Mouse (Mus musculus): ENCODE results near the gene Spns2. TPM values are rescaled to one million over a fixed set of nuclear protein-coding genes. Genes with fewer than 3 reads are reported as not detected.

Spns2 gene
- polyA plus RNA-seq, 1 experiment from 2014 or later = 1.8 TPM

- H3K27me3 ChIP-seq (ENCODE audit: control insufficient read depth, insufficient read depth, low read length) = no peaks in the 10 kb centered on the region
- peak overlapping the region; percentile 67 for H3K27ac ChIP-seq (ENCODE audit: low read length)
- H3K4me1 ChIP-seq (ENCODE audit: control insufficient read depth, insufficient read depth, low read length) = peaks cover 55% of the 10 kb centered on the region
These were observed 72.3 kb downstream of the Spns2 start for GRCm38 (mm10) chr11:72417376-72417775.

GRCm38 (mm10) chr11:72416666-72417065 is 73.0 kb downstream of the Spns2 start:
- H3K4me1 ChIP-seq (ENCODE audit: control insufficient read depth, insufficient read depth, low read length) = peaks cover 62% of the 10 kb centered on the region

More at GRCm38 (mm10) chr11:72417376-72417775, 72.3 kb downstream of the Spns2 start:
- Histone ChIP-seq H3K36me3 (ENCODE audit: control insufficient read depth, insufficient read depth) (no peaks in the 10 kb centered on the region), H3K9me3 (replicated peaks; ENCODE audit: control insufficient read depth, low read length) (no peaks in the 10 kb centered on the region), H3K9ac (ENCODE audit: low read length) (no peak overlapping the region), H3K4me3 (ENCODE audit: low read length) (no peak overlapping the region), H3K4me2 (ENCODE audit: low read depth, low read length) (no peak overlapping the region)
- ATAC-seq (replicated peaks; ENCODE audit: extremely low read depth, insufficient read depth, low FRiP score) = no peak
- 28% methylated on average over 4 of the region's 4 CpGs for WGBS

GRCm38 (mm10) chr11:72415155-72415554 is 74.5 kb downstream of the Spns2 start:
- Histone ChIP-seq H3K27me3 (ENCODE audit: control insufficient read depth, insufficient read depth, low read length) (no peaks in the 10 kb centered on the region), H3K4me2 (ENCODE audit: low read depth, low read length) (0 out of 2 replicates have a peak overlapping the region, but pooled peaks have one; percentile 40), H3K9ac (ENCODE audit: low read length) (no peak overlapping the region), H3K9me3 (replicated peaks; ENCODE audit: control insufficient read depth, low read length) (no peaks in the 10 kb centered on the region), H3K27ac (ENCODE audit: low read length) (peak overlapping the region; percentile 50; the same call in 1 of the 2 replicates), H3K4me1 (ENCODE audit: control insufficient read depth, insufficient read depth, low read length) (peaks cover 62% of the 10 kb centered on the region), H3K36me3 (ENCODE audit: control insufficient read depth, insufficient read depth) (no peaks in the 10 kb centered on the region), H3K4me3 (ENCODE audit: low read length) (no peak overlapping the region)
- ATAC-seq (replicated peaks; ENCODE audit: extremely low read depth, insufficient read depth, low FRiP score) = no peak
- 22% methylated on average over 8 of the region's 8 CpGs for WGBS

More at GRCm38 (mm10) chr11:72416666-72417065, 73.0 kb downstream of the Spns2 start:
- peak overlapping the region; percentile 67 for H3K27ac ChIP-seq (ENCODE audit: low read length)
- H3K4me2 ChIP-seq (ENCODE audit: low read depth, low read length) = no peak overlapping the region
- ATAC-seq (replicated peaks; ENCODE audit: extremely low read depth, insufficient read depth, low FRiP score) = peak; percentile 75
- H3K36me3 ChIP-seq (ENCODE audit: control insufficient read depth, insufficient read depth) = no peaks in the 10 kb centered on the region
- no peaks in the 10 kb centered on the region for H3K27me3 ChIP-seq (ENCODE audit: control insufficient read depth, insufficient read depth, low read length)
- no peaks in the 10 kb centered on the region for H3K9me3 ChIP-seq (replicated peaks; ENCODE audit: control insufficient read depth, low read length)
- no peak overlapping the region for H3K9ac ChIP-seq (ENCODE audit: low read length)
- WGBS = 60% methylated on average over 5 of the region's 5 CpGs
- no peak overlapping the region for H3K4me3 ChIP-seq (ENCODE audit: low read length)

GRCm38 (mm10) chr11:72413601-72414190 is 76.0 kb downstream of the Spns2 start:
- Histone ChIP-seq H3K27me3 (ENCODE audit: control insufficient read depth, insufficient read depth, low read length) (no peaks in the 10 kb centered on the region), H3K9ac (ENCODE audit: low read length) (peak overlapping the region; percentile 42), H3K27ac (ENCODE audit: low read length) (peak overlapping the region; percentile 81), H3K4me3 (ENCODE audit: low read length) (peak overlapping the region; percentile 19; the same call in 1 of the 2 replicates), H3K4me1 (ENCODE audit: control insufficient read depth, insufficient read depth, low read length) (peaks cover 76% of the 10 kb centered on the region), H3K36me3 (ENCODE audit: control insufficient read depth, insufficient read depth) (no peaks in the 10 kb centered on the region), H3K4me2 (ENCODE audit: low read depth, low read length) (peak overlapping the region; percentile 40), H3K9me3 (replicated peaks; ENCODE audit: control insufficient read depth, low read length) (no peaks in the 10 kb centered on the region)
- 75% methylated on average over 5 of the region's 5 CpGs for WGBS
- no peak for ATAC-seq (replicated peaks; ENCODE audit: extremely low read depth, insufficient read depth, low FRiP score)

GRCm38 (mm10) chr11:72413016-72413415 is 76.7 kb downstream of the Spns2 start:
- H3K27ac ChIP-seq (ENCODE audit: low read length) = peak overlapping the region; percentile 81
- H3K27me3 ChIP-seq (ENCODE audit: control insufficient read depth, insufficient read depth, low read length) = no peaks in the 10 kb centered on the region
- peaks cover 80% of the 10 kb centered on the region for H3K4me1 ChIP-seq (ENCODE audit: control insufficient read depth, insufficient read depth, low read length)
- peak overlapping the region; percentile 40 for H3K4me2 ChIP-seq (ENCODE audit: low read depth, low read length)
- H3K4me3 ChIP-seq (ENCODE audit: low read length) = peak overlapping the region; percentile 17; the same call in 1 of the 2 replicates
- no peaks in the 10 kb centered on the region for H3K9me3 ChIP-seq (replicated peaks; ENCODE audit: control insufficient read depth, low read length)
- WGBS = 37% methylated on average over 7 of the region's 7 CpGs
- peak overlapping the region; percentile 42 for H3K9ac ChIP-seq (ENCODE audit: low read length)
- peak; percentile 12; the same call in 1 of the 2 replicates for ATAC-seq (replicated peaks; ENCODE audit: extremely low read depth, insufficient read depth, low FRiP score)
- H3K36me3 ChIP-seq (ENCODE audit: control insufficient read depth, insufficient read depth) = no peaks in the 10 kb centered on the region

- no peaks in the 10 kb centered on the region for H3K27me3 ChIP-seq (ENCODE audit: control insufficient read depth, insufficient read depth, low read length)
- H3K27ac ChIP-seq (ENCODE audit: low read length) = peak overlapping the region; percentile 81
- 26% methylated on average over 9 of the region's 9 CpGs for WGBS
- peak overlapping the region; percentile 91 for H3K4me2 ChIP-seq (ENCODE audit: low read depth, low read length)
- H3K9ac ChIP-seq (ENCODE audit: low read length) = peak overlapping the region; percentile 90
- H3K4me1 ChIP-seq (ENCODE audit: control insufficient read depth, insufficient read depth, low read length) = peaks cover 78% of the 10 kb centered on the region
- peak overlapping the region; percentile 80 for H3K4me3 ChIP-seq (ENCODE audit: low read length)
- no peaks in the 10 kb centered on the region for H3K9me3 ChIP-seq (replicated peaks; ENCODE audit: control insufficient read depth, low read length)
- no peak for ATAC-seq (replicated peaks; ENCODE audit: extremely low read depth, insufficient read depth, low FRiP score)
- H3K36me3 ChIP-seq (ENCODE audit: control insufficient read depth, insufficient read depth) = no peaks in the 10 kb centered on the region
These were observed 77.8 kb downstream of the Spns2 start for GRCm38 (mm10) chr11:72411945-72412344.

- H3K9ac ChIP-seq (ENCODE audit: low read length) = peak within 1 kb of the TSS; percentile 90
- under 1% methylated on average over 84 of the region's 86 CpGs for WGBS
- H3K27ac ChIP-seq (ENCODE audit: low read length) = peak within 1 kb of the TSS; percentile 89
- H3K36me3 ChIP-seq (ENCODE audit: control insufficient read depth, insufficient read depth) = no peaks in the 10 kb centered on the region
- H3K4me1 ChIP-seq (ENCODE audit: control insufficient read depth, insufficient read depth, low read length) = peaks cover 79% of the 10 kb centered on the region
- H3K4me3 ChIP-seq (ENCODE audit: low read length) = peak within 1 kb of the TSS; percentile 80
- no peaks in the 10 kb centered on the region for H3K9me3 ChIP-seq (replicated peaks; ENCODE audit: control insufficient read depth, low read length)
- H3K27me3 ChIP-seq (ENCODE audit: control insufficient read depth, insufficient read depth, low read length) = no peaks in the 10 kb centered on the region
- ATAC-seq (replicated peaks; ENCODE audit: extremely low read depth, insufficient read depth, low FRiP score) = peak; percentile 85
- peak within 1 kb of the TSS; percentile 91 for H3K4me2 ChIP-seq (ENCODE audit: low read depth, low read length)
These were observed 78.4 kb downstream of the Spns2 start, which contains the start of gene Smtnl2 for GRCm38 (mm10) chr11:72411093-72411921. Gene Smtnl2, minus strand, starts transcription at chr11:72411713.

- no peak for ATAC-seq (replicated peaks; ENCODE audit: extremely low read depth, insufficient read depth, low FRiP score)
These were observed 79.1 kb downstream of the Spns2 start for GRCm38 (mm10) chr11:72410521-72411092.

More at GRCm38 (mm10) chr11:72410521-72411092, 79.1 kb downstream of the Spns2 start:
- WGBS = 1% methylated on average over 25 of the region's 25 CpGs
- Histone ChIP-seq H3K27me3 (ENCODE audit: control insufficient read depth, insufficient read depth, low read length) (no peaks in the 10 kb centered on the region), H3K4me3 (ENCODE audit: low read length) (peak overlapping the region; percentile 80), H3K4me2 (ENCODE audit: low read depth, low read length) (peak overlapping the region; percentile 91), H3K9me3 (replicated peaks; ENCODE audit: control insufficient read depth, low read length) (no peaks in the 10 kb centered on the region), H3K36me3 (ENCODE audit: control insufficient read depth, insufficient read depth) (no peaks in the 10 kb centered on the region), H3K4me1 (ENCODE audit: control insufficient read depth, insufficient read depth, low read length) (peaks cover 79% of the 10 kb centered on the region), H3K9ac (ENCODE audit: low read length) (peak overlapping the region; percentile 90), H3K27ac (ENCODE audit: low read length) (peak overlapping the region; percentile 89)

Data from heart, embryonic 16.5 days (tissue).